Mouse (Mus musculus): ENCODE results near the gene Kitl. TPM values are rescaled to one million over a fixed set of nuclear protein-coding genes. Genes with fewer than 3 reads are reported as not detected.

Gene Kitl
- polyA plus RNA-seq, 1 experiment from 2014 or later, result 19.8 TPM

DNA sequence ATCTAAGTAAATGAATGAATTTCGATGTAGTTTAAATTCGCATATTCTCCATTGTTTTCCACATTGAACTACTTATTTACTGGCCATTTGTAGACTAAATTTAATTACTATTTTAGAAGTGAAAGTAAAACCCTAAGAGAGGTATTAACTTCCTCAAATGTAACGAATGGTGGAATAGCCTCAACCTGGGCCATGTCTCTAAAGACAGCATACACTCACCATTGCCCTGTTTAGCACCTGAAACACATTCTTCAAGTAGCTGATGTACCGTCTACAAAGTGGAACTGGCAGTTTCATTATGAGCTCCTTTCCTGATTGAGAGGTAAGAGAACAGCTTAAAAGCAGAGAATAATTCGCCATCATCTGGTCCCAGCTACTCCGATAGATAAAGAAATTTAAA, 132.7 kb downstream of the Kitl start:
- ATAC-seq (ENCODE audit: insufficient number of reproducible peaks, insufficient read depth, low FRiP score, low read depth), result no peak
- Histone ChIP-seq H3K9ac (ENCODE audit: low read length) (no peak overlapping the region), H3K36me3 (ENCODE audit: control insufficient read depth, insufficient read depth, low read length) (no peaks in the 10 kb centered on the region), H3K4me3 (ENCODE audit: control insufficient read depth in 1 of 2, insufficient read depth in 1 of 2, low read depth in 1 of 2, low read length in 2 of 2) (no peak overlapping the region), H3K27me3 (ENCODE audit: control insufficient read depth, insufficient read depth, low read length) (no peaks in the 10 kb centered on the region), H3K9me3 (ENCODE audit: control insufficient read depth, low read length) (no peaks in the 10 kb centered on the region), H3K4me2 (ENCODE audit: low read length) (no peak overlapping the region), H3K4me1 (ENCODE audit: control insufficient read depth in 2 of 2, insufficient read depth in 2 of 2, low read length in 2 of 2) (peaks cover 0 to 2% of the 10 kb centered on the region in 2 experiments; a peak in 2 of 4 replicates), H3K27ac (replicated peaks in 1 of 2; ENCODE audit: control insufficient read depth in 1 of 2, insufficient read depth in 1 of 2, low read depth in 2 of 2, low read length in 2 of 2) (no peak overlapping the region)
- WGBS, result 93% methylated on average over 6 of the region's 6 CpGs

Small RNA genes lying within 50 kb of the gene (microRNA-seq; reads per million reads assigned to microRNA genes)
- gene Gm22918 (not detected), gene Gm25287 (not detected)

All from heart, embryonic 14.5 days (tissue).